Mouse (Mus musculus): Measurements from ENCODE around the gene Slc15a5. TPM values are rescaled to one million over a fixed set of nuclear protein-coding genes. Genes with fewer than 3 reads are reported as not detected.

Slc15a5 gene
- not detected in 2 replicates for polyA plus RNA-seq (2015; fragmentation: Nextera tagmentation; extraction: Ambion mirVana)

- WGBS: 91% methylated on average over 4 of the region's 4 CpGs
- H3K27ac ChIP-seq (replicated peaks): no peak within 1 kb of the TSS
Observed at GRCm38 (mm10) chr6:138079816-138080215, at the start of gene Slc15a5. Gene Slc15a5, minus strand, starts transcription at chr6:138079916.

GRCm38 (mm10) chr6:138128392-138129335, 48.9 kb upstream of the Slc15a5 start:
- H3K4me3 ChIP-seq (ENCODE audit: low read depth, low read length): no peak overlapping the region
- WGBS: 47% methylated on average over 10 of the region's 10 CpGs
- H3K4me2 ChIP-seq (replicated peaks; ENCODE audit: low read depth): no peak overlapping the region
- no peaks in the 10 kb centered on the region for H3K9me3 ChIP-seq (ENCODE audit: control insufficient read depth, low read length)
- no peak overlapping the region for H3K9ac ChIP-seq (ENCODE audit: low read length)
- no peak; the same call in 1 of the 2 replicates for ATAC-seq (ENCODE audit: low FRiP score, low TSS enrichment)
- H3K27ac ChIP-seq (replicated peaks): no peak overlapping the region
- no peak for DNase-seq (ENCODE audit: low spot score)
- H3K4me1 ChIP-seq (replicated peaks; ENCODE audit: control insufficient read depth, insufficient read depth): no peaks in the 10 kb centered on the region
- TF ChIP-seq EP300 (optimal IDR thresholded peaks at IDR 0.05): no peak
- no peak for TF ChIP-seq CTCF (IDR thresholded peaks at IDR 0.05; ENCODE audit: low read depth)
- no peaks in the 10 kb centered on the region for H3K36me3 ChIP-seq (ENCODE audit: control insufficient read depth, insufficient read depth, low read length)
- H3K27me3 ChIP-seq (ENCODE audit: control insufficient read depth, insufficient read depth, low read length): no peaks in the 10 kb centered on the region

More at GRCm38 (mm10) chr6:138079816-138080215, at the start of gene Slc15a5:
- H3K4me2 ChIP-seq (replicated peaks; ENCODE audit: low read depth): no peak within 1 kb of the TSS
- ATAC-seq (ENCODE audit: low FRiP score, low TSS enrichment) (no peak), DNase-seq (ENCODE audit: low spot score) (no peak)
- TF ChIP-seq EP300 (optimal IDR thresholded peaks at IDR 0.05) (no peak), CTCF (IDR thresholded peaks at IDR 0.05; ENCODE audit: low read depth) (no peak)
- no peak within 1 kb of the TSS for H3K9ac ChIP-seq (ENCODE audit: low read length)
- no peaks in the 10 kb centered on the region for H3K4me1 ChIP-seq (replicated peaks; ENCODE audit: control insufficient read depth, insufficient read depth)
- no peaks in the 10 kb centered on the region for H3K36me3 ChIP-seq (ENCODE audit: control insufficient read depth, insufficient read depth, low read length)
- no peaks in the 10 kb centered on the region for H3K27me3 ChIP-seq (ENCODE audit: control insufficient read depth, insufficient read depth, low read length)
- no peak within 1 kb of the TSS for H3K4me3 ChIP-seq (ENCODE audit: low read depth, low read length)
- H3K9me3 ChIP-seq (ENCODE audit: control insufficient read depth, low read length): no peaks in the 10 kb centered on the region

- TF ChIP-seq EP300 (optimal IDR thresholded peaks at IDR 0.05) (no peak), CTCF (IDR thresholded peaks at IDR 0.05; ENCODE audit: low read depth) (no peak)
- H3K27me3 ChIP-seq (ENCODE audit: control insufficient read depth, insufficient read depth, low read length): no peaks in the 10 kb centered on the region
- no peak overlapping the region for H3K27ac ChIP-seq (replicated peaks)
- H3K36me3 ChIP-seq (ENCODE audit: control insufficient read depth, insufficient read depth, low read length): no peaks in the 10 kb centered on the region
- no peaks in the 10 kb centered on the region for H3K4me1 ChIP-seq (replicated peaks; ENCODE audit: control insufficient read depth, insufficient read depth)
- H3K9me3 ChIP-seq (ENCODE audit: control insufficient read depth, low read length): no peaks in the 10 kb centered on the region
- ATAC-seq (ENCODE audit: low FRiP score, low TSS enrichment): no peak
- H3K4me3 ChIP-seq (ENCODE audit: low read depth, low read length): no peak overlapping the region
- DNase-seq (ENCODE audit: low spot score): no peak
- WGBS: 72% methylated on average over 3 of the region's 3 CpGs
- H3K4me2 ChIP-seq (replicated peaks; ENCODE audit: low read depth): no peak overlapping the region
- H3K9ac ChIP-seq (ENCODE audit: low read length): no peak overlapping the region
Observed at GRCm38 (mm10) chr6:138117496-138117895, 37.8 kb upstream of the Slc15a5 start.

GRCm38 (mm10) chr6:138104559-138104958, 24.8 kb upstream of the Slc15a5 start:
- Histone ChIP-seq H3K27ac (replicated peaks) (no peak overlapping the region), H3K36me3 (ENCODE audit: control insufficient read depth, insufficient read depth, low read length) (no peaks in the 10 kb centered on the region), H3K4me1 (replicated peaks; ENCODE audit: control insufficient read depth, insufficient read depth) (no peaks in the 10 kb centered on the region), H3K9me3 (ENCODE audit: control insufficient read depth, low read length) (no peaks in the 10 kb centered on the region), H3K4me2 (replicated peaks; ENCODE audit: low read depth) (no peak overlapping the region), H3K27me3 (ENCODE audit: control insufficient read depth, insufficient read depth, low read length) (no peaks in the 10 kb centered on the region), H3K4me3 (ENCODE audit: low read depth, low read length) (no peak overlapping the region), H3K9ac (ENCODE audit: low read length) (no peak overlapping the region)
- no peak for TF ChIP-seq EP300 (optimal IDR thresholded peaks at IDR 0.05)
- no peak for TF ChIP-seq CTCF (IDR thresholded peaks at IDR 0.05; ENCODE audit: low read depth)
- ATAC-seq (ENCODE audit: low FRiP score, low TSS enrichment) (no peak), DNase-seq (ENCODE audit: low spot score) (no peak)

GRCm38 (mm10) chr6:138102940-138103339, 23.2 kb upstream of the Slc15a5 start:
- no peak overlapping the region for H3K4me3 ChIP-seq (ENCODE audit: low read depth, low read length)
- ATAC-seq (ENCODE audit: low FRiP score, low TSS enrichment): no peak
- WGBS: 72% methylated on average over 7 of the region's 7 CpGs
- H3K27me3 ChIP-seq (ENCODE audit: control insufficient read depth, insufficient read depth, low read length): no peaks in the 10 kb centered on the region
- no peak overlapping the region for H3K9ac ChIP-seq (ENCODE audit: low read length)
- H3K9me3 ChIP-seq (ENCODE audit: control insufficient read depth, low read length): no peaks in the 10 kb centered on the region
- no peaks in the 10 kb centered on the region for H3K4me1 ChIP-seq (replicated peaks; ENCODE audit: control insufficient read depth, insufficient read depth)
- no peak overlapping the region for H3K4me2 ChIP-seq (replicated peaks; ENCODE audit: low read depth)
- TF ChIP-seq EP300 (optimal IDR thresholded peaks at IDR 0.05) (no peak), CTCF (IDR thresholded peaks at IDR 0.05; ENCODE audit: low read depth) (no peak)
- no peaks in the 10 kb centered on the region for H3K36me3 ChIP-seq (ENCODE audit: control insufficient read depth, insufficient read depth, low read length)
- no peak overlapping the region for H3K27ac ChIP-seq (replicated peaks)
- no peak for DNase-seq (ENCODE audit: low spot score)

GRCm38 (mm10) chr6:138101843-138102242, 22.1 kb upstream of the Slc15a5 start:
- DNase-seq (ENCODE audit: low spot score): no peak
- H3K36me3 ChIP-seq (ENCODE audit: control insufficient read depth, insufficient read depth, low read length): no peaks in the 10 kb centered on the region
- H3K4me2 ChIP-seq (replicated peaks; ENCODE audit: low read depth): no peak overlapping the region
- H3K27me3 ChIP-seq (ENCODE audit: control insufficient read depth, insufficient read depth, low read length): no peaks in the 10 kb centered on the region
- WGBS: 76% methylated on average over 4 of the region's 4 CpGs
- no peak overlapping the region for H3K4me3 ChIP-seq (ENCODE audit: low read depth, low read length)
- TF ChIP-seq CTCF (IDR thresholded peaks at IDR 0.05; ENCODE audit: low read depth): no peak
- no peak for TF ChIP-seq EP300 (optimal IDR thresholded peaks at IDR 0.05)
- no peaks in the 10 kb centered on the region for H3K9me3 ChIP-seq (ENCODE audit: control insufficient read depth, low read length)
- no peak overlapping the region for H3K27ac ChIP-seq (replicated peaks)
- no peak overlapping the region for H3K9ac ChIP-seq (ENCODE audit: low read length)
- H3K4me1 ChIP-seq (replicated peaks; ENCODE audit: control insufficient read depth, insufficient read depth): no peaks in the 10 kb centered on the region
- ATAC-seq (ENCODE audit: low FRiP score, low TSS enrichment): 0 out of 2 replicates have a peak, but pooled peaks have one; percentile 65

All from stomach, postnatal 0 days (tissue).